Mouse (Mus musculus) telencephalon, adult 2 months (tissue): ENCODE measurements around the gene Ccdc174.

Experiments
- DNase-seq: peaks from one replicate; pipeline ENCODE4 v3.0.0-alpha.2; 2011; ENCODE audit warnings: low read depth, low spot score

Gene Ccdc174

DNA sequence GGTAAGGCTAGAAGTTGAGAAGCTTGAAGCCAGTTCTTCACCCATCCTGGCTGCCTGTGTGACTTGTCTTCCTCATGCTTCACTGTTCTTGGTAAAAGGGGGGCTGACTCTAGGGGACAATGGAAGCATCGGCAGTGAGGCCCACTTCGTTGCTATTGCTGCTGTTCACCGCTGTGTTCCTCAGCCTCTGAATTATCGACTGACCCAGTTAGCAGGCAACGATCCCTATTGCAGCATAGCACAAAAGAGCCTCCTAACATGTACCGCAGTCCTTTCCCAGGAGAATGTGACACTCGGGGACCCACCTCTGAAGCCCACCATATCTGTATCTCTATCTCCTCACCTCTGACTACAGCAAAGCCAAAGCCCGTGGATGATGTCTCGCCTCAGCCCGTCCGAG, 39.9 kb downstream of the Ccdc174 start:
- DNase-seq: no peak

DNA sequence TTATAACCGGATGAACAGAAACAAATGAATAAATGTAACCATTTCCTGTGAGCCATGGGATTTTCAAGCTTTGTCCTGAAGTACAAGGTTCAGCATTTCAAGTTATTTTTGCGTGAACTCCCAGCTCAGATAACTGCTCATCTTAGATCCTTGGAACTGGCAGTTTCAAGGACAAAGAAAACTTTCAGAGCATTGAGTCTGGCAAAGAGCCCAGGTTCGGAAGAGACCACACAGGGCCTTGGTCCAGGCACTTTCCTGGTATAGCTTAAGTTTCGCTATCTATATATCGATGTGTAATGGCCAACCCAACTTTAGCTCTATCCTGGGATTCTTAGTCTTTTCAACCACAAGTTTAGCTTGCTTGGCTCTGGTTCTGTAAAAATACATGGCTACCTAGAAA, 53.4 kb downstream of the Ccdc174 start:
- DNase-seq: no peak

- DNase-seq: no peak
Measured at GRCm38 (mm10) chr6:91938491-91938890, 60.6 kb downstream of the Ccdc174 start.

- DNase-seq: no peak
Measured at GRCm38 (mm10) chr6:91948426-91948825, 70.6 kb downstream of the Ccdc174 start.
